Mouse (Mus musculus): ENCODE data around the gene Sept9.

DNA sequence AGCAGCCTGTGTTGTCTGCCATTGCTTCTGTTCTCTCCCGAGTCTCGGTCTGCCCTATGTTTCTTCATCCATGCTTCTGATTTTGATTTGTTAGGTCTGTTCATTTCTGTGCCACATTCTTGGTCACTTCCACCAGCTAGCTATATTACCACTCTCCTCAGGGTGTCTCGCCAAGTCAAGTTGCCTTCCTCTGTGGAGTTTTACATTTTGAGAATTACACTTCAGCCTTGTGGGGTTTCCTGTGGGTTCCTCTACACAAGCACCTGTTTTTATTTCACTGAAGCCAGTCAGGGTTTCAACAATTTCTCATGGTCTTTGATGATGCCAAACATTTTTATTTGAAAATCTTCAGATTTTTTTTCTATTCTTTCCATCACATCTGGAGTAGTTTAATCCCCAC, 16.7 kb upstream of the Sept9 start:
- TF ChIP-seq CTCF (IDR thresholded peaks at IDR 0.05; ENCODE audit: low read depth): no peak
- TF ChIP-seq EP300 (IDR thresholded peaks at IDR 0.05; ENCODE audit: low read depth): no peak
